Mouse (Mus musculus): ENCODE measurements around the gene 4930451I11Rik.

Gene 4930451I11Rik

DNA sequence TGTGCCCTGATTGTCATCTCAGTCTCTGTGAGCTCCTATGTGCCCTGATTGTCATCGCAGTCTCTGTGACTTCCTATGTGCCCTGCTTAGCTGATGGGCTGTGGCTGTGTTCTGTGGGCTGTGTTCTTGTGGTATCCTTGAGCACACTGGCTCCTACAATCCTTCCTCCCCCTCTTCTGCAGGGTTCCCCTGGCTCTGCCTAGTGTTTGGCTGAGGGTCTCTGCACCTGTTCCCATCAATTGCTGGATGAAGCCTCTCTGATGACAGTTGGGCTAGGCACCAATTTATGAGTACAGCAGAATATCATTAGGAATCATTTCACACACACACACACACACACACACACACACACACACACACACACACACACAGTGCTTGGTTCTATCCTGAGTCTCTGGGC is 1.9 kb upstream of the 4930451I11Rik start:
- DNase-seq (ENCODE audit: low spot score): no peak

- DNase-seq (ENCODE audit: low spot score): peak; percentile 86
Observed at GRCm38 (mm10) chr7:126832036-126832598, 678 bp upstream of the 4930451I11Rik start.

GRCm38 (mm10) chr7:126825952-126826351 is 5.5 kb downstream of the 4930451I11Rik start:
- no peak for DNase-seq (ENCODE audit: low spot score)

DNA sequence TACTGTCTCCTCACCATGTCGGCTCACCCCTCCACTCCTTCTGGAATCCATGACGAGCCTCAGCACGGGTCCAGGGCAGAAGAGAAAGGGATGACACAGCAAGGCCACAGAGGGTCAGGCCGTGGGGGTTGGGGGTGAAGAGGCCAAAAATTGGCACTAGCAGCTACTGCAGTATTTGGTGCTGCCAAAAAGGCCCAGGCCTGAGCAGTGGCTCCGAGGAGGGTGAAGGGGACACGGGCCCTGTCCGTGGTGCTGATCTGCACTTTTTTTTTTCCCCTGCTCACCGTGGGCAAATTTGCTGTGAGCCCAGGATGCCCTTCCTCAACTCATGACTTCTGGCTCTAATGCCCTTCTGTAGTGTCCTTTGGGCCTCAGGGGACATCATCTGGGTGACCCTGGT is 6.0 kb downstream of the 4930451I11Rik start:
- no peak for DNase-seq (ENCODE audit: low spot score)

DNA sequence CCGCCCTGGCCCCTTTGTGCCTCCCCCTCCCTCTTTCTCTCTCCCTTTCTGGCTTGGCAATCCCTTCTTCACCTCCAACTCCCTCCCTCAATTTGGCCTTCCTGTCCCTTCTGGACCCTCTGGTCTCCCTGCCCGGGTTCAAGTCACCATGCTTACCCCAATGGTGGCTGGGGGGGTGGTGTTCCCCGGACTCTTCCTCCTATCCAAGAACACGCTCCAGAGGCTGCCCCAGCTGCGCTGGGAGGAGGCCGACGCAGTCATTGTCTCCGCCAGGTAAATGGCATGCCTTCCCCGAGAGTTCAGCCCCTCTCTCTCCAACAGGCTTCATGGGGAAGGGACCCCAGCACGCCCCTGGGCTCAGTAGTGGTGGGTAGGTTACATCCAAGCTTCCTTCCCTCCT is 7.5 kb downstream of the 4930451I11Rik start:
- no peak for DNase-seq (ENCODE audit: low spot score)

DNA sequence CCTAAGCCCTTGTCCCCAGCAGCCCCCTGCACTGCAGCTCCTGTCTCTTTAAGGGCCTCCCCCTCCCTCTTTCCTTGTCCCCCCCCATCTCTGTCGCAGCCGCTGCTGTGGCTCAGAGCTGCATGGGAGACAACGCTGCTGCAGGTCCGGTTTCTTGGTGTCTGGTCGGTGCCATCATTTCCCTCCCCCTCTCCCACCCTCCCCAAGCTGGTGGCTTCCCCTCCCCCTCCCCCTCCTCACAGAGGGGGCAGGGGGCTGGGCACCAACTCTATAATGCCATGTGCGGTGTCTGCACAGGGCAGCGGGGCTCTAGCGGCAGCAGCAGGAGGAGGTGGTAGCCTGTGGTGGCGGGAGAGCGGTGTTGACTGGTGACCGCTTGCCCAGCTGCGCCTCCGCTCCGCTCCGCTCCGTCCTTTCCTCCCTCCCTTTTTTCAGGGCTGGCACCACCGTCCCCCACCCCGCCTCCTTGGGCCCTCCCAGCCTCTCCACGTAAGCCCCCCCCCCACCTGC is 8.2 kb downstream of the 4930451I11Rik start:
- no peak for DNase-seq (ENCODE audit: low spot score)

DNA sequence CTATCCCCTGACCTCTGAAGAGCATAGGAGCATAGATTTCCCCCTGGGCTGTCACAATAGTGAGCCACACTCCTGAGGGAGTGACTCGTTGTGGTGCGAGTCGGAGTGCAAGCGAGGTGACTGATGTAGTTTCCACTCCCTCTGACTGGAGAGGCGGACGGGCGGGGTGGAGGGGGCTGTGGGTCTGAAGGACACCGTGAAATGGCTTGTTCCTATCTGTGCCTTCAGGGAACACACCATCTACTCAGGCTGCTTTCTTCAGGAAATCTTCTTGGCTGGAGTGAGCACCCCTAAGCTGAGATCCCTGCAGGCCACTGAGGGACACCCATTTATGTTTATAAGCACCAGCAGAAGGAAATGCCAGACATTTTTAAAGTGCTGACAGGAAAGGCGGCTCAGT is 8.7 kb downstream of the 4930451I11Rik start:
- peak; percentile 42 for DNase-seq (ENCODE audit: low spot score)

DNA sequence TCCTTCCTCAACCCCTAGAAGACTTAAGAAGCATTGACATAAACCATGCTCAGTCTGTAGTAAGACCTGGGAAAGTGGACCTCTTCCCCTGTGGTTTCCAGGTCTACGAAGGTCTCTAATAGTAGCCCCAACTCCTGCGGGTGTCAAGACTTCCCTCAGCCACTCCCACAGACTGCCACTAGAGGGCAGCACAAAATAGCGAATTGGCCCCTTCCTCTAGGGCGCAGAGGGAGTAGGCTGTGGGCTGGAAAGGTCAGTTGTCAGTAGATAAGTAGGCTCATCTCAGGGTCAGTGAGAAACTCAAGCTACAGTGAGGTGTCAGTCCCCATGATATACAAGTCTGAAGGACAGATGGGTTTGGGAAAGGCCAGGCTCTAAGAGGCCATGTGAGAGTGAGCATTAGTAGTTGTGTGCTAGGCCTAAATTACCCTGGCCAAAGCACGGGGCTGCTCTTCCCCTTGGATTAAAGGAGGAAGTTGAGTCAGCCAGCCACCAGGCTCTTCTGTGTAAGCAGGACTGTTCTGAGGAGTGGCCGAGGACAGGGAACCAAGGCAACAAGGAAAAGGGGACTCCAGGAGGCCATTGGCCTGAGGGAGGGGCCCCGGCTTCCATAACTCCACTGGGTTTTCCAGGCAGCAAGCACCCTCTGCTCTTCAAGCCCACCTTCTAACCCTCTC is 9.5 kb downstream of the 4930451I11Rik start:
- DNase-seq (ENCODE audit: low spot score): peak; percentile 82

- DNase-seq (ENCODE audit: low spot score): no peak
Observed at GRCm38 (mm10) chr7:126818818-126819217, 12.6 kb downstream of the 4930451I11Rik start.

DNA sequence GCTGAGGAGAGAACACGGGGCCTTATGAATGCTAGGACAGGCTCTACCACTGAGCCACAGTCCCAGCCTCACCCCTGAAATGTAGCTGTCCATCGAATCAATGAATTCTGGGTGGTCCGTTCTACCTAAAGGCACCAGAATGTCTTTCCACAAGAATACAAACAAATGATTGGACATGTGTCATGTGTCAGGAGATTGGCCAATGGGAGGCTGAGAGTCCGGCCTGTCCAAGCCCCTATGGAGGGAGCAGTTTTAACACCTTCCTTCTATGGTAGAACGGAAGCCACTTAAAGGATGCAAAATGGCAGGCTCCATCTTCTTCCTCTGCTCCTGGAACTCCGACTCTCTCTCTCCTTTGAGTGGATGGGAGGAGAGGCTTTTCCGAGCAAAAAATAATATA is 13.8 kb downstream of the 4930451I11Rik start:
- DNase-seq (ENCODE audit: low spot score): no peak

- DNase-seq (ENCODE audit: low spot score): peak; percentile 47
Observed at GRCm38 (mm10) chr7:126816494-126816893, 14.9 kb downstream of the 4930451I11Rik start.

DNA sequence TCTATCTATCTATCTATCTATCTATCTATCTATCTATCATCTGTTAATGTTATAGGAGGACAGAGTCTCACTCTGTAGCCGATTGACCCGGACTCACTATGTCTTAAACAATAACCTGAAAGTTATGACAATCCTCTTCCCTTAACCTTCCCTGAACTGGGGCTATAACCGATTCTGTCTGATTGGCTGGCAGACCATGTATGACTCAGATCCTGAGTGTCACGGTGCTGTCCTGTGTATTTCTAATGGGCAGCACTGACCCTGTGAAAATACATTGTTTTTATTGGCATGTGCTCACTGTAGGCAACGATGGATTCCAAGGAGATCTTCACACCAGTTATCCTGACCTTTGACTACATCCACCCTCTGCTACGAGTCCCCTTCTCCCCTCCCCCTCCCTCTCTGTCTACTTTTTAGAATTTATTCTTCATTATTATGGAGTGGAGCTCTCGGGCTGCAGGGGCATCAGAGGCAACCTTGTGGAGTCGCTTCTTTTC is 15.7 kb downstream of the 4930451I11Rik start:
- DNase-seq (ENCODE audit: low spot score): no peak

GRCm38 (mm10) chr7:126809723-126810369 is 21.6 kb downstream of the 4930451I11Rik start:
- DNase-seq (ENCODE audit: low spot score): no peak

- DNase-seq (ENCODE audit: low spot score): peak; percentile 87
Observed at GRCm38 (mm10) chr7:126808703-126809455, 22.6 kb downstream of the 4930451I11Rik start.

DNA sequence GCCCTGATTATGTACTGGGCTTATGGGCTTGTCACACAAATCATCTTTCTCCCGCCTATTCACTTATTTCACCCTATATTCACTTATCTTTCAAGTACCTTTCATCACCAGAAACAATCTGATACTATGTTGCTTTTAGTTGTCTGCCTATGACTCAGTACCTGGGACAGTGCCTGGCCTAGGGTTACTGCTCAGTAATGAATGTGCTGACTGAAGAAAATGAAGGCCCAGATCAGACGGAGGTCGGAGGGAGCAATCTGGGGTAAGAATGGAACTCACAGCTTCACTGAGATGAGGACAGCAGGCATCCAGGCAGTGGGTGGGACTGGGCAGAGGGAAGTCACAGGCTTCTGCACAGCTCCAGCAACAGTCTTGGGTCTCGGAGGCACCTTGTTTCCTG is 24.0 kb downstream of the 4930451I11Rik start:
- no peak for DNase-seq (ENCODE audit: low spot score)

DNA sequence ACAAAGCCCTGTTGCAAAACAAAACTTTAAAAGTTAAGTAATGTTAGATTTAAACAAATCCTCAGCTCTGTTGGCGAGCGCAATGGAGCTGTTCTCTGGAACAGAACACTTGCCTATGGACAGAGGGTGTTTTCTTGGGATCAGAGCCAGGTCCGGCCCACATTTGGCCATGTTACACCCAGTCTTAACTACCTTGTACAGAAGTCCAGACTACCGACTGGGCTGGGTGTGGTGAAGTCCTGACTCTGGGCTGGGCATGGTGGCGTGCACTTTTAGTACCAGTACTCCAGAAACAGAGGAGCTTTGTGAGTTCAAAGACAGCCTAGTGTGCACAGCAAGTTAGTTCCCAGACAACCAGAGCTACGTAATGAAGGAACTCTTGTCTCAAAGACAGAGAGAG is 24.5 kb downstream of the 4930451I11Rik start:
- DNase-seq (ENCODE audit: low spot score): peak; percentile 71

DNA sequence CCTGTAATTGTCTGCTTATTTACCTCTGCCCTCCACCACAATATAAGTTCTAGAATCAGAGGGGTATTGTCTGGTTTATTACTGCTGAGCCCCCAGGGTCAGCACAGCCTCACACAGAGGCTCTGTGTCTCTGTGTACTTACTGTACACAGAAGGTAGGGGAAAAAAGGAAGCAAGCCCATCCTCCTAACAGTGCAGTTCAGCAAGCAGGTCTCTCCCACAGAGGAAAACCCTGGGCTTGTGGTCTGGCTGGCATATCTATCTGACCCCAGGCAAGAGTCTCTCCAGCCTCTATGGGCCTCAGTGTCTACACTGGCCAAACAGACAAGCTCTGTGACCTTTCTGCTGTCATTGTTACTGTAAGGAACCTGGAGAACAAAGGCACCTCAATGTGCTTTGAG is 27.7 kb downstream of the 4930451I11Rik start:
- DNase-seq (ENCODE audit: low spot score): no peak

- DNase-seq (ENCODE audit: low spot score): no peak
Observed at GRCm38 (mm10) chr7:126803181-126803580, 28.3 kb downstream of the 4930451I11Rik start.

GRCm38 (mm10) chr7:126802134-126802889 is 29.1 kb downstream of the 4930451I11Rik start:
- no peak for DNase-seq (ENCODE audit: low spot score)

DNA sequence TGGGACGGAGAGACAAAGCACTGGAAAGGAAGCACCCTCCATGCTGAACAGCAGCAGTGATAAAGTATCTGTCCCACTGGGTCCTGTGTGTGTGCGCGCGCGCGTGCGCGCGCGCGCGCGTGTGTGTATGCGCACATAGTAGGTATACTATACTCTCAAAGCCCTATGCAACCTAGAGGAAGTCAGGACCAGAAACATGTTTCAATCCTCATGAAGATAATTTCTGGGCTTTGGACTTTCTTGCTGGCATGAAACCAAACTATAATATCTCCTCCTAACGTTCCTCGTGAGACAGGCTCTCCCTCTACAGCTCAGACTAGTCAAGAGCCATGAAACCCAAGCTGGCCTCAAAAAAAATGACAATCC is 30.4 kb downstream of the 4930451I11Rik start:
- DNase-seq (ENCODE audit: low spot score): no peak

DNA sequence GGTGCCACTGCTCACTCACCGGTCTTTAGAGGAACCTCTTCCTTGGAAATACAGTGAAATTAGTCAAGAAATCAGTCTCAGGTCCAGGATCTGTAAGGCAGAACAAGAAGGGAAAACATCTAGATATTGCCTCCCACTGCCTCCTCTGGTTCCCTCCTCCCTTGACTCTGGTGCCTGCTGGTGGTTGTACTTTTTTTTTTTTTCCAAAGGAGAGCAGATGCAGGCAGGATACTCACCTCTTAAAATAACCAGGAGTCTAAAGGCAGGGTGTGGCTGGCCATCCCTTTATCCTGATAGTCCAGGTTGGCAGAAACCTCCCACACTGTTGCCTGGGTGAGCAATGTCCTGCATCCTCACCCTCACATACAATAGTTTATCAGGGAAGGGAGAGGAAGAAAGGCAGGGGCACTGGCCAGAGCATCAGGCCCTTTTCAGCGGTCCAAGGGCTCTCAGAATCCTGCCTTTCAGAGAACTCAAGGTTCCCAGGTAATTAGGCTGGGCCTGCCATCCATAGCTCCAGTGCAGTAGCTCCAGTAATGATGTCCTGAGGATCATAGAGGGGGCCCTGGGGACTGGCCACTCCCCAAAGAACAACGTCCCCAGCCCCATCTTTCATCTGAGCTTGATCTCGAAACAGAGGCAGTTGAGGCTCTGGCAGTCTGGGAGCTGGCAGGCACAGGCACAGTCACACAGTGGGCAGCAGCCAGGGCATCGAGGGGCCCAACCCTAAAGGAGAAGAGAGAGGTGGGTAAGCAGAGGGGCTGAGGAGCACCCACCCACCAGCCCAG is 31.0 kb downstream of the 4930451I11Rik start:
- DNase-seq (ENCODE audit: low spot score): no peak

Data from lung, postnatal 25 days (tissue).